Mouse (Mus musculus) left cerebral cortex, postnatal 14 days (tissue): ENCODE results near the gene Btg3. TPM values are rescaled to one million over a fixed set of nuclear protein-coding genes. Genes with fewer than 3 reads are reported as not detected.

Source experiments
- DNase-seq, 2 experiments: peaks; one replicate each; pipeline ENCODE4 v3.0.0; 2021 to 2022; ENCODE audit warnings: low spot score in 2 of 2, mixed read lengths in 1 of 2
- intact Hi-C: fragments of 180-260 bp; cut with DNase I; formaldehyde crosslinking; loops from one replicate; pipeline ENCODE4 v1.15.1; 2025
- total RNA-seq, 2 experiments: library from RNA; stranded (reverse); gene quantifications; 2 replicates each; pipeline ENCODE4 v1.2.3; 2021

Gene Btg3
- total RNA-seq, 2 experiments from 2014 or later, result 8.7 to 9.0 TPM

- no peak for DNase-seq
Observed at GRCm38 (mm10) chr16:78306606-78307005, 70.4 kb downstream of the Btg3 start.

DNA sequence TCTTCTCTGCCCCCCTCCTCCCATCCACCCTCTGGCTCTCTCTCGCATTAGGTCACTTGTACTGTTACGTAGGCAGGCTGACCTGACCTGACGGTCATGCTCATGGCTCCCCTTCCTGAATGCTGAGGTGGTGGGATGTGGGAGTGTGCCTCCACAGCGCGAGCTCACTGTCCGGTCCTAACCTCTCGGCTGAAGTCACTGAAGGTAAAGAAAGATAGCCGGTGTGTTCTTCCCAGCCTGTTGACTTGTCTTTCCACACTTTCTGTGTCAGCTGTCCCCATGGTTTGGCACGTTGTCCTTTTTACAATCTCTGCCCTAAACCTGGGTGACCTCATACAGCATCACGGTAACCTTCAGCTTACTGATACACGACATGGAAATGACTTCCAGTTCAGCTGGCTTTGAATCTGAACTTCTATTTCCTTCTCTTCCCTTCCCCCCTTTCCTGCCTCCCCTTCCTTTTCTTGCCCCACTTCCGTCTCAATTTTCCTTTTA lies 71.3 kb downstream of the Btg3 start:
- no peak for DNase-seq

More at GRCm38 (mm10) chr16:78306606-78307005, 70.4 kb downstream of the Btg3 start:
- intact Hi-C loops, result no loop called here

GRCm38 (mm10) chr16:78302678-78303050 lies 74.3 kb downstream of the Btg3 start:
- intact Hi-C loops, result loop anchor here (5.0 kb wide), 2 partner anchors 65 to 105 kb away; no protein-coding TSS in a partner anchor

More for the DNA sequence above, 71.3 kb downstream of the Btg3 start:
- intact Hi-C loops, result no loop called here

DNA sequence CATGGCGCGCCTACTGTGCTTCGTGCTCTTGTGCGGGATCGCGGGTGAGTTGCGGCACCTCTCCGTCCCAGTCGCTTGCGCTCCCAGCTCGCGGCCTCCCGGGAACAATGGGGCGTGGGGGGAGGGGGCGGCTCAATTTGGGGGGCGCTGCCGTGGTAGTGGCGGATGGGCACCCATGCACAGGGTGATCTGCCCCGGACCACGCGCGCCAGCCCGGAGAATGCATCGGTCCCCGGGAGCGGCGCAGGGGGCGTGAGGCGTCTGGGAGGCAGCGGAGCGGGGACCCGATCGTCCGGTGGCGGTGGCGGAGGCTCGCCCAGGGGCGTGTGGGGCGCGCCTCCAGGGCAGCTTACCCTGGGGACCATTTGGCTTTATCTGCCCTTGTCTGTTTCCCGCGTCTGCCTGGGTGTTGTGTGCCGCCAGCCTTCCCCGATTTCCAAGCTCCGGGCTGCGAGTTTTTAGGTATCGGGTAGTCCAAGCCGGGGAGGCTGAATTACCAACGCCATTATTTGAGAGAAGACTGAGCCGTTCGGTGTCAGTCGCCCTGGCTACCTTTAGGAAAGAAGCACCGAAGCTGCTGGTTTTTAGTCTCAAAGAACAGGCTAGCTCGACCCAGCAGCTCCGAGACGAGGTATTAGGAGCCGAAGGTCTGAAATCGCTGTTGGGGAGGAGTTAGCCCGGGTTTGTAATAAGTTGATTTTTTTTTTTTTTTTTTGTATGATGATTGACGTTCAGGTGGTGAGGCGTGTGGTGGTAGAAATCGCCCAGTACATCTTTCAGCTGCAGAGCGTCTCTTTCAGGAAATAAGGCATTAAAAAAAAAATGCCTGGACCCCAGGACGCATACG lies 74.9 kb downstream of the Btg3 start:
- intact Hi-C loops, result loop anchor here (5.0 kb wide), 2 partner anchors 65 to 105 kb away; no protein-coding TSS in a partner anchor
- peak in 1 of 2 experiments; percentile 41 for DNase-seq

More at GRCm38 (mm10) chr16:78302678-78303050, 74.3 kb downstream of the Btg3 start:
- peak; percentile 54 to 61 for DNase-seq

- DNase-seq, result peak; percentile 75 to 85
- intact Hi-C loops, result loop anchor here (5.0 kb wide), 2 partner anchors 64 to 104 kb away; no protein-coding TSS in a partner anchor
Observed at GRCm38 (mm10) chr16:78301183-78301830, 75.7 kb downstream of the Btg3 start, which contains the start of gene Cxadr. TSS of gene Cxadr (plus strand) at chr16:78301489.

GRCm38 (mm10) chr16:78296114-78296513 lies 80.9 kb downstream of the Btg3 start:
- no peak for DNase-seq
- intact Hi-C loops, result no loop called here

DNA sequence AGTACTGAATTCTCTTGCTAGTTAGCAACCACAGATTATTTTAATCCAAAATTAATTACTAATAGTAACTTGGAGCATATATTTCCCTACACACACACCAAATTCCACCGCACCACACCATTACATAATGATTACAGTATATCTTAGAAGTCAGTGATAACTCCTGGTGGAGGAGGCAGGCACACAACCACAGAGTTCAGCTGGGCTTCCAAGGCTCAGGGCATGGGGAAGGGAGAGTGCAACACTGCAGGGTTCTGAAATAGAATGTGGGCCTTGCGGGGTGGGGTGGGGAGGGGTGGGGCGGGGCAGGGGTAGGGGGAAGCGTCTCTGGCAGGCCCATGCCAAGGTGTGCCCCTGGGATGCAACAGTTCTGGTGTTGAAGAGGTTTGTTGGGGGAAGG lies 81.4 kb downstream of the Btg3 start:
- intact Hi-C loops, result no loop called here
- no peak for DNase-seq

DNA sequence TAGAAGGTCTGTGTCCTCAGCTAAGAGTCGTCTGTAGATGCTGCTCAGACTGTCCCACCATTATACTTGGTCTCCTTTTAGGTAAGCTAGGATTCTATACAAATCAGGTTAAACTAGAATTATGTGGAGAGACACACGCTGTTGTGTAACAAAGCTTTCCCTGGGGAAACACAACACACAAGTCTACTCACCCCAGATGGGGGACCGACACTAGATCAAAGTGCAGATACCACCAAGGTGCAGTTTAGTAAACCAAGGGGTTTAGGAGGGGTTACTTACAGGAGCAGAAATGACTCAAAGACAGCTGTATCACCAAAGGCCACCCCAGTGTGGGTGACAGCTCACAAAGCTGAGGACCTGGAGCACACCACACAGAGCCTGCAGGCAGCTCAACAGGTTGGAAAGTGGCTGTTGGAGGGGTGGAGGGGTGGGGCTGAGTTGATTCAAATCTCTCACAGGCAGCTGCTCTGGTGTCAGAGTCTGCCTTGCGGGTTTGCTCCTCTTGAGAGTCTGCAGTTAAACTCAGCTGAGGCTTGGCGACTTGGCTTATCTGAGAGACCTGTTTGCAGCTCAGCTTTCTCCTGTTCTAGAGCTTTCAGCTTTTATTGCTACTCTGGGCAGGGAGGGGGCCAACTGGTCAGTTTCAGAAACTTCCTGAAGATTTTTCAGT lies 82.3 kb downstream of the Btg3 start:
- intact Hi-C loops, result no loop called here
- no peak for DNase-seq

DNA sequence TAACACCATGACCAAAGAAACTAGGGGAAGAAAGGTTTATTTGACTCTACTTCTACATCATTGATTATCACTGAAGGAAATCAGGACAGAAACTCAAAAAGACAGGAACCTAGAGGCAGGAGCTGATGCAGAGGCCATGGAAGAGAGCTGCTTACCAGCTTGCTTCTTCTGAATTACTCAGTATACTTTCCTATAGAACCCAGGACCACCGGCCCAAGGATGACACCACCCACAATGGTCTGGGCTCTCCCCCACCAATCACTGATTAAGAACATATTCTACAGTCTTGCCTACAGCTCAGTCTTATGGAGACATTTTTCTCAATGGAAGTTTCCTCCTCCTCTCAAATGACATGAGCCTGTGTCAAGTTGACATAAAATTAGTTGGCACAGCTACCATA lies 82.9 kb downstream of the Btg3 start:
- intact Hi-C loops, result no loop called here
- DNase-seq, result no peak

GRCm38 (mm10) chr16:78283231-78283630 lies 93.8 kb downstream of the Btg3 start:
- no peak for DNase-seq
- intact Hi-C loops, result no loop called here

Other genes starting within 250 kb of the Btg3 start
- 10 to 100 TPM; 81.3 to 84.9 TPM for gene Cxadr, start 75.7 kb downstream of the Btg3 start, total RNA-seq
- gene D16Ertd472e, start 199.5 kb upstream of the Btg3 start, total RNA-seq, result 1 to 10 TPM; 5.2 to 7.0 TPM